Mouse (Mus musculus) embryonic facial prominence, embryonic 15.5 days (tissue): ENCODE data around the gene Eml1. TPM values are rescaled to one million over a fixed set of nuclear protein-coding genes. Genes with fewer than 3 reads are reported as not detected.
"Not testable (repeated sequence)": the region's sequence is repeated elsewhere in the genome, so short reads cannot be mapped to it uniquely, and the experiment has no call there.

ENCODE experiments used
- ATAC-seq: fragments of 200-750 bp; cut with Nextera tagmentation; 2 replicates; pipeline ENCODE4 v1.8.0; 2017; ENCODE audit warnings: low read depth, moderate TSS enrichment; ENCODE audit not compliant: insufficient number of reproducible peaks, low FRiP score, low TSS enrichment
- H3K27ac ChIP-seq: fragments of 300-500 bp; sonication (generic); replicated peaks from 2 replicates; pipeline ENCODE4 v1.5.1; 2015; ENCODE audit warnings: mild to moderate bottlenecking, inconsistent platforms
- H3K27me3 ChIP-seq: fragments of 300-500 bp; sonication (generic); 2 replicates; pipeline ENCODE4 v1.6.1; 2015; ENCODE audit warnings: inconsistent platforms
- H3K36me3 ChIP-seq: fragments of 300-500 bp; sonication (generic); 2 replicates; pipeline ENCODE4 v1.6.1; 2015; ENCODE audit warnings: mild to moderate bottlenecking, inconsistent platforms
- H3K4me1 ChIP-seq: fragments of 300-500 bp; sonication (generic); 2 replicates; pipeline ENCODE4 v1.6.1; 2015; ENCODE audit warnings: inconsistent platforms
- H3K4me2 ChIP-seq: fragments of 300-500 bp; sonication (generic); replicated peaks from 2 replicates; pipeline ENCODE4 v1.6.1; 2015; ENCODE audit warnings: mild to moderate bottlenecking, inconsistent platforms
- H3K4me3 ChIP-seq: fragments of 300-500 bp; sonication (generic); replicated peaks from 2 replicates; pipeline ENCODE4 v1.5.1; 2015; ENCODE audit warnings: mild to moderate bottlenecking, inconsistent platforms
- H3K9ac ChIP-seq: fragments of 300-500 bp; sonication (generic); 2 replicates; pipeline ENCODE4 v1.6.1; 2015; ENCODE audit warnings: inconsistent platforms
- H3K9me3 ChIP-seq: fragments of 300-500 bp; sonication (generic); replicated peaks from 2 replicates; pipeline ENCODE4 v1.6.1; 2016; ENCODE audit warnings: inconsistent platforms
- WGBS: fragments of 180-500 bp; shearing (Covaris S2); methylation state at CpG from one replicate; pipeline ENCODE4 v1.1.7; 2015; 5-methylcytosine and 5-hydroxymethylcytosine counted together
- polyA plus RNA-seq: library from polyadenylated mRNA; unstranded; fragments of >200 nt; fragmentation: Nextera tagmentation; extraction: Ambion mirVana; gene quantifications from 2 replicates; pipeline ENCODE4 v1.2.1, GENCODE M21; 2015

Eml1 gene
- polyA plus RNA-seq, 1 experiment from 2014 or later = 64.7 TPM

- Histone ChIP-seq H3K4me1 (peaks cover 17% of the 10 kb centered on the region), H3K36me3 (no peaks in the 10 kb centered on the region), H3K27me3 (no peaks in the 10 kb centered on the region), H3K9me3 (no peaks in the 10 kb centered on the region), H3K9ac (no peak overlapping the region), H3K4me2 (no peak overlapping the region), H3K4me3 (no peak overlapping the region), H3K27ac (peak overlapping the region; percentile 65)
- ATAC-seq = no peak
- WGBS = 55% methylated on average over 5 of the region's 5 CpGs
Measured at GRCm38 (mm10) chr12:108489076-108489475, 118.3 kb downstream of the Eml1 start.

- Histone ChIP-seq H3K4me2 (no peak overlapping the region), H3K36me3 (no peaks in the 10 kb centered on the region), H3K9me3 (no peaks in the 10 kb centered on the region), H3K4me1 (peaks cover 18% of the 10 kb centered on the region), H3K4me3 (no peak overlapping the region), H3K27ac (peak overlapping the region; percentile 70; the same call in 1 of the 2 replicates), H3K9ac (no peak overlapping the region), H3K27me3 (no peaks in the 10 kb centered on the region)
- 30% methylated on average over 2 of the region's 2 CpGs for WGBS
- ATAC-seq = 0 out of 2 replicates have a peak, but pooled peaks have one; percentile 24
Measured at GRCm38 (mm10) chr12:108489741-108490140, 119.0 kb downstream of the Eml1 start.

- Histone ChIP-seq H3K27me3 (no peaks in the 10 kb centered on the region), H3K4me2 (no peak overlapping the region), H3K4me1 (peaks cover 22% of the 10 kb centered on the region), H3K36me3 (no peaks in the 10 kb centered on the region), H3K9ac (no peak overlapping the region), H3K4me3 (no peak overlapping the region), H3K27ac (peak overlapping the region; percentile 69), H3K9me3 (no peaks in the 10 kb centered on the region)
- WGBS = 72% methylated on average over 6 of the region's 6 CpGs
- ATAC-seq = no peak
Measured at GRCm38 (mm10) chr12:108490336-108490735, 119.6 kb downstream of the Eml1 start.

GRCm38 (mm10) chr12:108490954-108491353 lies 120.2 kb downstream of the Eml1 start:
- no peaks in the 10 kb centered on the region for H3K9me3 ChIP-seq
- H3K4me3 ChIP-seq = no peak overlapping the region
- no peak overlapping the region for H3K4me2 ChIP-seq
- H3K27me3 ChIP-seq = no peaks in the 10 kb centered on the region
- H3K36me3 ChIP-seq = no peaks in the 10 kb centered on the region
- no peak for ATAC-seq
- H3K9ac ChIP-seq = no peak overlapping the region
- peaks cover 28% of the 10 kb centered on the region for H3K4me1 ChIP-seq
- WGBS = 60% methylated on average over 7 of the region's 7 CpGs
- H3K27ac ChIP-seq = no peak overlapping the region

- H3K4me1 ChIP-seq = peaks cover 30% of the 10 kb centered on the region
- H3K9ac ChIP-seq = no peak overlapping the region
- no peak overlapping the region for H3K4me2 ChIP-seq
- WGBS = 12% methylated on average over 4 of the region's 4 CpGs
- H3K27ac ChIP-seq = peak overlapping the region; percentile 58
- H3K27me3 ChIP-seq = no peaks in the 10 kb centered on the region
- H3K9me3 ChIP-seq = no peaks in the 10 kb centered on the region
- 0 out of 2 replicates have a peak, but pooled peaks have one; percentile 20 for ATAC-seq
- H3K4me3 ChIP-seq = no peak overlapping the region
- no peaks in the 10 kb centered on the region for H3K36me3 ChIP-seq
Measured at GRCm38 (mm10) chr12:108494011-108494541, 123.3 kb downstream of the Eml1 start.

GRCm38 (mm10) chr12:108495455-108496235 lies 124.9 kb downstream of the Eml1 start:
- H3K4me2 ChIP-seq = no peak overlapping the region
- H3K27ac ChIP-seq = no peak overlapping the region
- no peak overlapping the region for H3K4me3 ChIP-seq
- 60% methylated on average over 8 of the region's 8 CpGs for WGBS
- no peaks in the 10 kb centered on the region for H3K27me3 ChIP-seq
- H3K36me3 ChIP-seq = no peaks in the 10 kb centered on the region
- peaks cover 19% of the 10 kb centered on the region for H3K4me1 ChIP-seq
- no peak; the same call in 1 of the 2 replicates for ATAC-seq
- no peak overlapping the region for H3K9ac ChIP-seq
- no peaks in the 10 kb centered on the region for H3K9me3 ChIP-seq

GRCm38 (mm10) chr12:108503064-108503463 lies 132.3 kb downstream of the Eml1 start:
- Histone ChIP-seq H3K4me2 (no peak overlapping the region), H3K27me3 (no peaks in the 10 kb centered on the region), H3K36me3 (no peaks in the 10 kb centered on the region), H3K4me3 (no peak overlapping the region), H3K27ac (no peak overlapping the region), H3K9me3 (no peaks in the 10 kb centered on the region), H3K9ac (no peak overlapping the region), H3K4me1 (no peaks in the 10 kb centered on the region)
- ATAC-seq = no peak
- WGBS = 50% methylated on average over 10 of the region's 10 CpGs

- no peak overlapping the region for H3K9ac ChIP-seq
- WGBS = 64% methylated on average over 16 of the region's 16 CpGs
- no peak overlapping the region for H3K4me2 ChIP-seq
Measured at GRCm38 (mm10) chr12:108503582-108503981, 132.8 kb downstream of the Eml1 start.

GRCm38 (mm10) chr12:108505846-108506245 lies 135.1 kb downstream of the Eml1 start:
- H3K27ac ChIP-seq = no peak overlapping the region

More at GRCm38 (mm10) chr12:108503582-108503981, 132.8 kb downstream of the Eml1 start:
- H3K27me3 ChIP-seq = no peaks in the 10 kb centered on the region
- H3K36me3 ChIP-seq = no peaks in the 10 kb centered on the region
- no peaks in the 10 kb centered on the region for H3K9me3 ChIP-seq
- H3K4me1 ChIP-seq = no peaks in the 10 kb centered on the region
- ATAC-seq = no peak
- H3K4me3 ChIP-seq = no peak overlapping the region
- no peak overlapping the region for H3K27ac ChIP-seq

GRCm38 (mm10) chr12:108507046-108507445 lies 136.3 kb downstream of the Eml1 start:
- not testable (repeated sequence) for ATAC-seq, H3K9ac ChIP-seq, H3K27me3 ChIP-seq, H3K36me3 ChIP-seq, H3K4me1 ChIP-seq, H3K9me3 ChIP-seq, H3K4me2 ChIP-seq, H3K4me3 ChIP-seq, H3K27ac ChIP-seq
- WGBS = 74% methylated on average over 3 of the region's 3 CpGs

More at GRCm38 (mm10) chr12:108505846-108506245, 135.1 kb downstream of the Eml1 start:
- H3K36me3 ChIP-seq = no peaks in the 10 kb centered on the region
- H3K27me3 ChIP-seq = no peaks in the 10 kb centered on the region
- no peak overlapping the region for H3K4me3 ChIP-seq
- H3K9ac ChIP-seq = no peak overlapping the region
- no peak overlapping the region for H3K4me2 ChIP-seq
- H3K9me3 ChIP-seq = no peaks in the 10 kb centered on the region
- ATAC-seq = no peak
- 72% methylated on average over 2 of the region's 2 CpGs for WGBS
- H3K4me1 ChIP-seq = no peaks in the 10 kb centered on the region

- Histone ChIP-seq H3K27ac (no peak overlapping the region), H3K9me3 (no peaks in the 10 kb centered on the region), H3K4me1 (no peaks in the 10 kb centered on the region), H3K4me2 (no peak overlapping the region), H3K9ac (no peak overlapping the region), H3K27me3 (no peaks in the 10 kb centered on the region), H3K36me3 (peaks cover 20% of the 10 kb centered on the region), H3K4me3 (no peak overlapping the region)
- 61% methylated on average over 7 of the region's 7 CpGs for WGBS
- no peak for ATAC-seq
Measured at GRCm38 (mm10) chr12:108510571-108510970, 139.8 kb downstream of the Eml1 start.
